Mouse (Mus musculus) testis, adult 2 months (tissue): ENCODE results near the gene Chst11. TPM values are rescaled to one million over a fixed set of nuclear protein-coding genes. Genes with fewer than 3 reads are reported as not detected.

ENCODE experiments used
- H3K27ac ChIP-seq: fragments of 200-500 bp; 2 replicates; pipeline ENCODE4 v1.5.1; 2012; ENCODE audit warnings: low read depth, low read length; ENCODE audit not compliant: control insufficient read depth, insufficient read depth
- H3K27me3 ChIP-seq: fragments of 200-500 bp; 2 replicates; pipeline ENCODE4 v1.6.1; 2012; ENCODE audit warnings: mild to moderate bottlenecking, low read length, moderate library complexity; ENCODE audit not compliant: control insufficient read depth, insufficient read depth
- H3K36me3 ChIP-seq: fragments of 200-500 bp; 2 replicates; pipeline ENCODE4 v1.6.1; 2012; ENCODE audit warnings: mild to moderate bottlenecking, low read length; ENCODE audit not compliant: control insufficient read depth, insufficient read depth
- H3K4me1 ChIP-seq: fragments of 200-500 bp; 2 replicates; pipeline ENCODE4 v1.6.1; 2012; ENCODE audit warnings: low read length; ENCODE audit not compliant: control insufficient read depth, insufficient read depth
- H3K4me3 ChIP-seq: fragments of 200-500 bp; 2 replicates; pipeline ENCODE4 v1.5.1; 2012; ENCODE audit warnings: low read depth, mild to moderate bottlenecking, low read length, moderate library complexity, mixed read lengths; ENCODE audit not compliant: control insufficient read depth
- CTCF ChIP-seq: fragments of 200-500 bp; IDR thresholded peaks from 2 replicates; pipeline ENCODE4 v1.5.1; 2012; ENCODE audit warnings: low read depth, mild to moderate bottlenecking, inconsistent platforms, low read length, moderate library complexity; ENCODE audit not compliant: control insufficient read depth, insufficient read depth, insufficient replicate concordance
- POLR2A ChIP-seq: fragments of 200-500 bp; IDR thresholded peaks from 2 replicates; pipeline ENCODE4 v1.6.1; 2012; ENCODE audit warnings: low read depth, mild to moderate bottlenecking, inconsistent platforms, low read length, moderate library complexity; ENCODE audit not compliant: control insufficient read depth
- polyA plus RNA-seq: library from polyadenylated mRNA; depleted of rRNA; stranded (reverse); fragments of >200 nt; gene quantifications from 2 replicates; pipeline ENCODE4 v1.2.3, GENCODE M21; 2012

Gene Chst11
- polyA plus RNA-seq, 1 experiment, result 0.67 TPM

DNA sequence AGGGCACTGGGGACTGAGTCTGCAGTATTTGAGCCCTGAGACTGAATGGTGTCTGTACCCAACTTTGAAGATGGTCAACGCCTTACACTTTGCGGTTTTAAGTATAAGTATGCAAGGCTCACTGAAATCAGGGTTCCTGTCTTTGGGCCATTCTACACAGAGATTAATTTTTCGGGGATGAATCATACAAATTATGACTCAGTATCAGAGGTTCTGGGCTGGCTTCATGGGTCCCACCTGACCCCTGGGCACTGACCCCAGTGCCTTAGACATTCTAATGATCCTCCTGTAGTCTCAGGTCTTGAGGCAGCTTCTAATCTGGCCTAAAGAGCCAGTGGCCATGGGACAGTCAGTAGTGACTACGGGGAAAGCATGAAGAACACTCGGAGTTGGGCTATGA, 203.8 kb downstream of the Chst11 start:
- TF ChIP-seq CTCF, result no peak
- TF ChIP-seq POLR2A, result no peak
- peaks cover 7% of the 10 kb centered on the region for H3K4me1 ChIP-seq
- H3K27ac ChIP-seq, result no peak overlapping the region
- no peaks in the 10 kb centered on the region for H3K36me3 ChIP-seq
- no peaks in the 10 kb centered on the region for H3K27me3 ChIP-seq
- H3K4me3 ChIP-seq, result no peak overlapping the region

DNA sequence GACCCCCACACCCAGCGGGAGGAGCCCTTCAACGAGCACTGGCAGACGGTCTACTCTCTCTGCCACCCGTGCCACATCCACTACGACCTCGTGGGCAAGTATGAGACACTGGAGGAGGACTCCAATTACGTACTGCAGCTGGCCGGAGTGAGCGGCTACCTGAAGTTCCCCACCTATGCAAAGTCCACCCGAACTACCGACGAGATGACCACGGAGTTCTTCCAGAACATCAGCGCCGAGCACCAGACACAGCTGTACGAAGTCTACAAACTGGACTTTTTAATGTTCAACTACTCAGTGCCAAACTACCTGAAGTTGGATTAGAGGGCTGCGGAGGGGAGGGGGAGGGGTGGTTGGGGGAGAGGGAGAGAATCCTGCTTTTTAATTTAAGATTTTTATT, 206.2 kb downstream of the Chst11 start:
- H3K36me3 ChIP-seq, result no peaks in the 10 kb centered on the region
- TF ChIP-seq POLR2A (no peak), CTCF (no peak)
- no peaks in the 10 kb centered on the region for H3K27me3 ChIP-seq
- H3K27ac ChIP-seq, result no peak overlapping the region
- peaks cover 7% of the 10 kb centered on the region for H3K4me1 ChIP-seq
- H3K4me3 ChIP-seq, result no peak overlapping the region; the same call in 1 of the 2 replicates

DNA sequence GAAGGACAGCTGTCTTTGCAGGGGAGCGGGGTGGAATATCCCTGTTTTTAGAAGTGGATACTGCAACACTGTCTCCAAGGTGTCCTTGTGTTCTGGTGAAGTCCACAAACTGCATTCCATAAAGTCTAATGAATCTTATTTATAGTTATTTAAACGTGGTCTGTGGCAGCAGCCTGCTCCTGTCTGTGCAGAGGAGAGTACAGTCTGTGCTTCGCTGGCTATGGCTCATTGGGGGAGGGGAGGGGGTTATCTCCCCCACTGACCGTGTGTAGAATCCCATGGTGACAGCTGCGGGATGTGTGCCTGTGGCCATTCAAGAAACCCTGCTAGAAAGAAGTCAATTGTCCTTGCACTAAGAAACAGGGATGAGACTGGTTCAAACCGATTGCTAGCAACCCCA, 206.7 kb downstream of the Chst11 start:
- H3K4me1 ChIP-seq, result peaks cover 7% of the 10 kb centered on the region
- H3K4me3 ChIP-seq, result no peak overlapping the region
- no peaks in the 10 kb centered on the region for H3K36me3 ChIP-seq
- H3K27ac ChIP-seq, result no peak overlapping the region
- TF ChIP-seq CTCF (no peak), POLR2A (no peak)
- no peaks in the 10 kb centered on the region for H3K27me3 ChIP-seq

DNA sequence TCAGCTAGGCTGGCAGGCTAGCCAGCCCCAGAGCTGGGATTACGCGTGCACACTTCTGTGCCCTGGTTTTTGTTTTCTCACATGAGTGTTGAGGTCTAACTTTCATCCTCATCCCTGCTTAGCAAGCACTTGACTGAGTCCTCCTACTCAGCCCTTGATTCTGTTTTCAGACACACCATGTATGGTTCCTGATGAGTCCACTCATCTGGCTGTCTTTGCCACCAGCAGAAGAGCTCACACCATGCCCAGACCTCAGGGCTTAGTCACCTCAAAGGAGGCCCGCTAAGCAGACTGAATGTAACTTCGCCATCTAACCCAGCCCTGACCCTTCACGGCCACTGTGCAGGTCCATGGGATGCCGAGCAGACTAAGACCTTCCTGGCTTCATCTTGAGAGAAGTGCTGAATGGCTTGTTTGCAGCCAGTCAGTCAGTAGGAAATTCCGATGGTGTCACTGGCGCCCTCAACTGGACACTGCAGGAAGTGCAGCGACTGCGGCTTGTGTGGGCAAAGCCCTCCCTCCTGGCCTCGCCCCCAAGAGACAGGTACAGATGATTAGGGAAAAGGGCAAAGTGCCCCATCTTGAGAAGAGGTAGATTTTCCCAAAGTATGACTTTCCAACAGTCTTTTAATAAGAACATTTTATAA, 212.5 kb downstream of the Chst11 start:
- TF ChIP-seq CTCF (peak; percentile 96; the same call in 1 of the 2 replicates), POLR2A (no peak)
- Histone ChIP-seq H3K27ac (no peak overlapping the region), H3K4me3 (no peak overlapping the region), H3K27me3 (no peaks in the 10 kb centered on the region), H3K36me3 (no peaks in the 10 kb centered on the region), H3K4me1 (peaks cover 7% of the 10 kb centered on the region)

DNA sequence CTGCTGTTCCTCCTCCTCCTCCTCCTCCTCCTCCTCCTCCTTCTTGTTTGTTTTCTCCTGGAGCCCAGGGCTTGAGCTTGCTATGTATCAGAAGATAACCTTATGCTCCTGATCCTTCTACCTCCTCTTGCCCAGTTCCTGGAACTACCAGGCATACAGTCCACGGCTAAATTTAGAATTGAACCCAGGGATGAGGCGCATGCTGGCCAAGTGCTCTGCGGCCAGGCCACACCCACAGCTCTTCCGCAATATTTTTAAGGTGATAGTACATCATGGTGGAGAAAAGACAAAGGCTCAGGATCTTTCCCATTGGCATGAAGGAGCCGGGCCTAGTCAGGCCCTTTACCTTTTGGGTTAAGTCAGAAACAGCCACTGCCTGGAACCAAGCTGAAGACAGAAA, 213.4 kb downstream of the Chst11 start:
- TF ChIP-seq POLR2A, result no peak
- no peak for TF ChIP-seq CTCF
- H3K27ac ChIP-seq, result no peak overlapping the region
- no peaks in the 10 kb centered on the region for H3K36me3 ChIP-seq
- H3K27me3 ChIP-seq, result no peaks in the 10 kb centered on the region
- H3K4me3 ChIP-seq, result no peak overlapping the region
- H3K4me1 ChIP-seq, result peaks cover 10% of the 10 kb centered on the region

DNA sequence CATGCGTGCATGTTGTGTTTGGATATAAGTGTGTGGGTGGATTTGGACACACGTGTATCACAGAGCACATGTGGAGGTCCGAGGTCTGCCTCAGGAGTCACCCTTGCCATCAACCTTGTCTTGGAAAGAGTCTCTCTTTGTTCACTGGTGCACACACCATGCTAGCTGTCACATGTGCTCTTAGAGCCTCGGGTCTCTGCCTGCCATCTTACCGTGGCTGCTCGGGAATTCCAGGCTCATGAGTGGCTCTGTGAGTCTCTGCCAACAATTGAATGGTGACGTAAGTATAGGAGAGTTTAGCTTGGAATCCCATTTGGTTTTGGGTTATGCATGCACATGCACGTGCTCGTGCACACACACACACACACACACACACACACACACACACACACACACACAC, 214.0 kb downstream of the Chst11 start:
- no peak overlapping the region for H3K4me3 ChIP-seq
- no peak overlapping the region for H3K27ac ChIP-seq
- H3K4me1 ChIP-seq, result peaks cover 10% of the 10 kb centered on the region
- no peak for TF ChIP-seq POLR2A
- no peaks in the 10 kb centered on the region for H3K27me3 ChIP-seq
- H3K36me3 ChIP-seq, result no peaks in the 10 kb centered on the region

DNA sequence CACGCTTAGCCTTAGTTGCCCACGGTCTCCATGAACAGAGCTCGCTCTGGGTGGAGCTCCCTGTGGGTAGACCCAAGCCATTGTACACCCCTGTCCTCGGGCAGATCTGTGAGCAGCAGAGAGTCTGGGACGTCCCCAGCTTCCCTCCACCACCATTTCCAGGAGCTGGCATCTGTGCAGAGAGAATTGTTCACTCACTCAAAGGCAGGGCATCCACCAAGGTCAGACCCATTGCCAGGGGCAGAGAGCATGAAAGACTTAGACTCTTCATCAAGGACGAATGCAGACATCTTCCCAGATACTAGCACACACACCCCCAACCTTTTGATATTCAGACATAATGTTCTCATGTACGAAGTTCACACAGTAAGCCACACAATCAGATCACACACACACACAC, 216.2 kb downstream of the Chst11 start:
- TF ChIP-seq CTCF, result no peak
- no peak for TF ChIP-seq POLR2A
- Histone ChIP-seq H3K27ac (no peak overlapping the region), H3K4me3 (no peak overlapping the region), H3K27me3 (no peaks in the 10 kb centered on the region), H3K36me3 (no peaks in the 10 kb centered on the region), H3K4me1 (peaks cover 10% of the 10 kb centered on the region)
